Mouse (Mus musculus): ENCODE data around the gene Prl2c2. TPM values are rescaled to one million over a fixed set of nuclear protein-coding genes. Genes with fewer than 3 reads are reported as not detected.

The Prl2c2 gene
- polyA plus RNA-seq (2015; fragmentation: Nextera tagmentation; extraction: Ambion mirVana) = not detected in 2 replicates

DNA sequence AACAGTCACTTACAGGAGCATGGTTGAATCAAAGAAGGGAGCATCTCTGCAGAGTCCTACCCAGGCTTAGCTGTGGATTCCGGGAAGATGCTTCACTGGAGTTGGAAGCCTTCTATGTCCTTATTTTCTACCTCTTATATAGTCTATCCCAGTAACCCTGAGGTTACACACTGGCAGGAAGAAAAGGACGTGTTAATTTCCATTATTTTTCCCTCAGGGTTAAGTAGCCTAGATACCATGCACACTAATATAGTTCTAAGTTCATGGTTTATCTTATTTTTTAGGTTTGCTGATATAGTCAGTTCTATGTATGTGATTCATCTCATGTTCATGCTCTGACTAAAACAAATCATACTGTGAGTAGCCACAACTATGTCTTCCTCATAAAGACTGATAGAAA, at the start of gene Prl2c2:
TSS of gene Prl2c2 (minus strand) at position 101 of the 400 bp plus-strand sequence.

Other genes with a start within 250 kb of the Prl2c2 start
- gene Prl2c3, start 205.3 kb downstream of the Prl2c2 start, polyA plus RNA-seq (2015; fragmentation: Nextera tagmentation; extraction: Ambion mirVana) = not detected in 2 replicates
- not detected in 2 replicates for gene Prl2c5, start 177.3 kb upstream of the Prl2c2 start, polyA plus RNA-seq (2015; fragmentation: Nextera tagmentation; extraction: Ambion mirVana)

Data from neural tube, postnatal 0 days (tissue).